Mouse (Mus musculus): ENCODE results near the gene Gm26661. TPM values are rescaled to one million over a fixed set of nuclear protein-coding genes. Genes with fewer than 3 reads are reported as not detected.

Gene Gm26661
- polyA plus RNA-seq, 1 experiment from 2014 or later = 0.49 TPM

- no peak overlapping the region for H3K27ac ChIP-seq (replicated peaks)
- WGBS = 63% methylated on average over 4 of the region's 4 CpGs
- no peak overlapping the region for H3K9ac ChIP-seq
- no peaks in the 10 kb centered on the region for H3K9me3 ChIP-seq
- no peaks in the 10 kb centered on the region for H3K36me3 ChIP-seq
- no peaks in the 10 kb centered on the region for H3K27me3 ChIP-seq
- no peak overlapping the region for H3K4me2 ChIP-seq
- ATAC-seq (ENCODE audit: low FRiP score, low read depth) = peak; percentile 46; the same call in 1 of the 2 replicates
- no peaks in the 10 kb centered on the region for H3K4me1 ChIP-seq (replicated peaks)
- no peak overlapping the region for H3K4me3 ChIP-seq
Measured at GRCm38 (mm10) chr14:7803874-7804557, 12.6 kb downstream of the Gm26661 start.

GRCm38 (mm10) chr14:7804558-7804905, 13.1 kb downstream of the Gm26661 start:
- 93% methylated on average over 2 of the region's 2 CpGs for WGBS
- ATAC-seq (ENCODE audit: low FRiP score, low read depth) = no peak
- H3K27me3 ChIP-seq = no peaks in the 10 kb centered on the region
- no peaks in the 10 kb centered on the region for H3K4me1 ChIP-seq (replicated peaks)
- H3K4me3 ChIP-seq = no peak overlapping the region
- H3K9ac ChIP-seq = no peak overlapping the region
- H3K4me2 ChIP-seq = no peak overlapping the region
- no peaks in the 10 kb centered on the region for H3K9me3 ChIP-seq
- H3K36me3 ChIP-seq = no peaks in the 10 kb centered on the region
- H3K27ac ChIP-seq (replicated peaks) = no peak overlapping the region

GRCm38 (mm10) chr14:7807711-7808110, 16.3 kb downstream of the Gm26661 start:
- Histone ChIP-seq H3K4me2 (no peak overlapping the region), H3K27me3 (no peaks in the 10 kb centered on the region), H3K4me3 (no peak overlapping the region), H3K36me3 (no peaks in the 10 kb centered on the region), H3K9ac (no peak overlapping the region), H3K4me1 (replicated peaks) (no peaks in the 10 kb centered on the region), H3K9me3 (no peaks in the 10 kb centered on the region), H3K27ac (replicated peaks) (no peak overlapping the region)
- 85% methylated on average over 4 of the region's 4 CpGs for WGBS
- ATAC-seq (ENCODE audit: low FRiP score, low read depth) = no peak

- Histone ChIP-seq H3K4me2 (no peak overlapping the region), H3K27me3 (no peaks in the 10 kb centered on the region), H3K9me3 (no peaks in the 10 kb centered on the region), H3K4me1 (replicated peaks) (no peaks in the 10 kb centered on the region), H3K9ac (no peak overlapping the region), H3K27ac (replicated peaks) (no peak overlapping the region), H3K4me3 (no peak overlapping the region), H3K36me3 (no peaks in the 10 kb centered on the region)
- ATAC-seq (ENCODE audit: low FRiP score, low read depth) = no peak
- WGBS = 73% methylated on average over 11 of the region's 11 CpGs
Measured at GRCm38 (mm10) chr14:7808501-7808981, 17.2 kb downstream of the Gm26661 start.

- H3K4me3 ChIP-seq = no peak overlapping the region
- H3K9me3 ChIP-seq = no peaks in the 10 kb centered on the region
- H3K36me3 ChIP-seq = no peaks in the 10 kb centered on the region
- H3K27me3 ChIP-seq = no peaks in the 10 kb centered on the region
- H3K4me2 ChIP-seq = no peak overlapping the region
- WGBS = 82% methylated on average over 12 of the region's 12 CpGs
- no peak for ATAC-seq (ENCODE audit: low FRiP score, low read depth)
- H3K4me1 ChIP-seq (replicated peaks) = no peaks in the 10 kb centered on the region
- no peak overlapping the region for H3K9ac ChIP-seq
- no peak overlapping the region for H3K27ac ChIP-seq (replicated peaks)
Measured at GRCm38 (mm10) chr14:7809043-7809955, 17.9 kb downstream of the Gm26661 start.

- WGBS = under 1% methylated on average over 49 of the region's 49 CpGs
- H3K36me3 ChIP-seq = no peaks in the 10 kb centered on the region
- peaks cover 36% of the 10 kb centered on the region for H3K4me1 ChIP-seq (replicated peaks)
- peak; percentile 97 for ATAC-seq (ENCODE audit: low FRiP score, low read depth)
- H3K4me3 ChIP-seq = peak within 1 kb of the TSS; percentile 58
- peak within 1 kb of the TSS; percentile 86 for H3K27ac ChIP-seq (replicated peaks)
- H3K4me2 ChIP-seq = peak within 1 kb of the TSS; percentile 76
- H3K9me3 ChIP-seq = no peaks in the 10 kb centered on the region
- H3K9ac ChIP-seq = peak within 1 kb of the TSS; percentile 72
- H3K27me3 ChIP-seq = no peaks in the 10 kb centered on the region
Measured at GRCm38 (mm10) chr14:7817770-7818462, 26.5 kb downstream of the Gm26661 start, which contains the start of gene Flnb. Gene Flnb (plus strand): TSS chr14:7817957.

- Histone ChIP-seq H3K36me3 (no peaks in the 10 kb centered on the region), H3K4me1 (replicated peaks) (peaks cover 36% of the 10 kb centered on the region), H3K9me3 (no peaks in the 10 kb centered on the region), H3K27me3 (no peaks in the 10 kb centered on the region), H3K4me3 (peak overlapping the region; percentile 58), H3K4me2 (peak overlapping the region; percentile 76), H3K27ac (replicated peaks) (peak overlapping the region; percentile 86), H3K9ac (peak overlapping the region; percentile 72)
- WGBS = under 1% methylated on average over 36 of the region's 36 CpGs
- peak; percentile 31 for ATAC-seq (ENCODE audit: low FRiP score, low read depth)
Measured at GRCm38 (mm10) chr14:7818463-7819121, 27.2 kb downstream of the Gm26661 start.

- Histone ChIP-seq H3K9ac (peak overlapping the region; percentile 72), H3K27ac (replicated peaks) (no peak overlapping the region), H3K4me1 (replicated peaks) (peaks cover 36% of the 10 kb centered on the region), H3K27me3 (no peaks in the 10 kb centered on the region), H3K4me3 (peak overlapping the region; percentile 58), H3K36me3 (no peaks in the 10 kb centered on the region), H3K4me2 (peak overlapping the region; percentile 76), H3K9me3 (no peaks in the 10 kb centered on the region)
- ATAC-seq (ENCODE audit: low FRiP score, low read depth) = no peak
- WGBS = 87% methylated on average over 5 of the region's 5 CpGs
Measured at GRCm38 (mm10) chr14:7819446-7819845, 28.1 kb downstream of the Gm26661 start.

GRCm38 (mm10) chr14:7821341-7821740, 30.0 kb downstream of the Gm26661 start:
- Histone ChIP-seq H3K27ac (replicated peaks) (no peak overlapping the region), H3K27me3 (no peaks in the 10 kb centered on the region), H3K4me2 (peak overlapping the region; percentile 76), H3K9ac (no peak overlapping the region), H3K4me3 (no peak overlapping the region), H3K36me3 (no peaks in the 10 kb centered on the region), H3K9me3 (no peaks in the 10 kb centered on the region), H3K4me1 (replicated peaks) (peaks cover 51% of the 10 kb centered on the region)
- 72% methylated on average over 8 of the region's 8 CpGs for whole genome bisulfite sequencing
- ATAC-seq (ENCODE audit: low FRiP score, low read depth) = no peak

GRCm38 (mm10) chr14:7822693-7823092, 31.3 kb downstream of the Gm26661 start:
- WGBS = 50% methylated on average over 7 of the region's 7 CpGs
- Histone ChIP-seq H3K9ac (no peak overlapping the region), H3K4me2 (no peak overlapping the region), H3K4me3 (no peak overlapping the region), H3K27ac (replicated peaks) (0 out of 2 replicates have a peak overlapping the region, but pooled peaks have one; percentile 26), H3K27me3 (no peaks in the 10 kb centered on the region), H3K36me3 (no peaks in the 10 kb centered on the region), H3K4me1 (replicated peaks) (peaks cover 52% of the 10 kb centered on the region), H3K9me3 (no peaks in the 10 kb centered on the region)
- no peak for ATAC-seq (ENCODE audit: low FRiP score, low read depth)

- 82% methylated on average over 8 of the region's 8 CpGs for WGBS
- Histone ChIP-seq H3K9me3 (no peaks in the 10 kb centered on the region), H3K4me1 (replicated peaks) (peaks cover 43% of the 10 kb centered on the region), H3K4me3 (no peak overlapping the region), H3K9ac (no peak overlapping the region), H3K27me3 (no peaks in the 10 kb centered on the region), H3K36me3 (no peaks in the 10 kb centered on the region), H3K27ac (replicated peaks) (no peak overlapping the region), H3K4me2 (no peak overlapping the region)
- ATAC-seq (ENCODE audit: low FRiP score, low read depth) = no peak
Measured at GRCm38 (mm10) chr14:7824651-7825268, 33.4 kb downstream of the Gm26661 start.

All from hindbrain, embryonic 15.5 days (tissue).